Mouse (Mus musculus): ENCODE data around the gene Cgas.

Gene Cgas

DNA sequence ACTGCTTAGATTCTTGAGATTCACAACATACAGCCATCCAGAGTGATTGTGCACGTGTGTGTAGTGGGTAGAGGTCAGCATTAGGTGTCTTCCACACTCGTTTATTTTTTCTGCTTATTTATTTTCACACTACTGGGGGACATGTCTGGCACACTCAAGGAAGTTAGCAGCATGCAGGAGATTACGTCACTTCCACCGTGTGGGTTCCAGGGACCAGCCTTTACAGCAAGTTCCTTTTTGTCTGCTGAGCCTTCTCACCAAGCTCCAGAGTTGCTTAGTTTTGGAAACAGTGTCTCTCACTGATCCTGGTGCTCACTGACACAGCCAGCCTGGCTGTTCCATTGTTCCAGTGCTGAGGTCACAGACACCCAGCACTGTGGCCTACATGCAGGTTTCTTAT, 8.3 kb upstream of the Cgas start:
- DNase-seq, result no peak

DNA sequence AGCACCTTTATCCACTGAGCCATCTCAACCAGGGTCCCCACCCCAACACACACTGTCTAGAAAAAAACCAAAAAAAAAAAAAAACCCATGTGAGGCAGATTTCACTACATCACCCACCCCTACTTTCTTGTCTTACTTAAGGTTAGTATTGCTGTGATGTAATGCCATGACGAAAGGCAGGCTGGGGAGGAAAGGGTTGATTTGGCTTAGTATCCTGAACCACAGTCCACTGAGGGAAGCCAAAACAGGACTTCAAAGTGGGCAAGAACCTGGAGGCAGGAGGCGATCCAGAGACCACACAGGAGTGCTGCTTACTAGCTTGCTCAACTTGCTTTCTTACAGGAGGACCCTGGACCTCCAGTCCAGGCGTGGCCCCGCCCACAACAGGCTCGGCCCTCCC, 7.4 kb upstream of the Cgas start:
- no peak for DNase-seq

DNA sequence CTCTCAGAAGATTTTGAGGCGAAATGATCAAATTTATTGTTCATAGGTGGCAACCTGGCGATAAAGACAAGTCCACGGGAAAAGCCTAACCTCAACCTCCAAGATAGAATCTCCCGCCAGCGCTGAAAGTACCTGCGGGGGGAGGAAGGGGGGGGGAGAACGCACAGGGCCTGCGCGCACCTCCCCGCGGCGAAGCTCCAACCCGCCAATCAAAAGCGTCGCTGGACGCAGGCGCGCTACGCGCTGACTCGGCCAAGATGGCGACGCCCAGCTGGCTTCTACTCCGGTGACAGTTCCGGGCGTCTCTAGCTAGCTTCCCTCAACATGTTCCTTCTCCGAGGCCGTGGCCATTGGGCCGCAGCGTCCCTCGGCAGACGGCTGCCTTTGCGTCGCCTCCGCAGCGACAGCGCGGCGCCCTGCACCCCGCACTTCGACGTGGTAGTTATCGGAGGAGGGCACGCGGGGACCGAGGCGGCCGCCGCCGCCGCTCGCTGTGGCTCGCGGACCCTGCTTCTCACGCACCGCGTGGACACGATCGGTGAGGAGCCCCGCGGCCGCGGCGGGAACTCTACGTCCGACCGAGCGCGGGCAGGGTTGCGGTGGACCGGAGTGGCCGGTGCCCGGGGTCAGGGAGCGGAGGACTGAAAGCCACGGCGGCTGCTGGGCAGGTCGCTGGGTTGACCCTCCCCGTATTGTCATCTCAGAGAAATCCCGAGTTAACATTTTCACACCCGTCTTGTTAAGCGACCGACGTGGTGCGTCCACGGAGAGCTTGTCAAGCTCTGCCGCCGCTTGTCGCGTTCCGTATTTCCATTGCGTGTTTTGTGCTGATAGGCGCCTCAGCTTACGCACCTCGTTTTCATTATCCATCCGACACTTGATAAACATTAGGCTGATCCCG, 5.2 kb upstream of the Cgas start, which contains the start of the genes Mto1 and Gm17324:
Gene Mto1 (plus strand): TSS at position 236 of the 901 bp plus-strand sequence.
Gene Gm17324 (minus strand): TSS at position 814 of the 901 bp plus-strand sequence.
- peak; percentile 83 to 93 for DNase-seq

DNA sequence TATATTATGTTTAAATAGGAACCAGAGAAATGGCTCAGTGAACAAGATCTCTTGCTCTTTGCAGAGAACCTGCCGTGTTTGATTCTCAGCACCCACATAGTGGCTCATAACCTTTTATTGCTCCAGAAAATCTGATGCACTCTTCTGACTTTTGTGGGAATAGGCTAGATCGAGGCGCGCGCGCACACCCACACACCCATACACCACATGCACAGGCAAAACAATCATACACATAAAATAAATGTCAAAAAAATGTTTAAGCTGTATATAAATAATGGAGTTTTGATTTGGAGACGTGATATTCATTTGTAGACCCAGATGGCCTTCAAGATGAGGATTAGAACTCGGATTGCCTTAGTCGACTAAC, 4.6 kb upstream of the Cgas start:
- no peak for DNase-seq

DNA sequence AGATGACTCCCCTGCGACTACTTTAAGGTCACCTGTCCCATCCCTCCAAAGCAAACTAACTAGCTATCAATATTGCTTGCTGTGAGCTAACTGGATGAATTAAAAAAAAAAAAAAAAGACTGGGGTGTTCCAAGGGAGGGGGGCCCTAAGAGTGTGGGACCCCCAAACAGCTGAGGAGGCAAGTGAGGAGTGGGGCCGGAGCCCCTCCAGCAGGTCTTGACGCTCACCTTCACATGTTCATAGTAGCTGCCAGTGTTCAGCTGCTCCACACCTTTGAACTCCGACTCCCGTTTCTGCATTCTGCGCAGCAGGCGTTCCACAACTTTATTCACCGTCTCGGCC, 829 bp downstream of the Cgas start:
- no peak for DNase-seq

DNA sequence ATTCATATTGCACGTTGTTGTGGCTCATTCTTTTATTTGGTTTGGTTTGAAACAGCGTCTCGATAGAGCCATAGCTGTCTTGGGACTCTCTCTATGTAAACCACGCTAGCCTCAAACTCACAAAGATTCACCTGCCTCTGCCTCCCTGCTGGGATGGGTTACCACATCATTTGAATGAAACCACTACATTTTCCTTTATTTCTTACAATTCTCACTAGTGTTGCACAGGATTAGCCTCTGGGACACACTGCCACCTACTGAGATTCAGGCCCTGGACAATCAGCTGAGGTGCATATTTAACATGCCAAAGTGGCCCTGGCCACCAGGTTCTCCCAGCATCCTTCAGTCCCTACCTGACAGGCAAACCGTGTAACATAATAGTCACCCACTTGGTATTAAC, 3.6 kb downstream of the Cgas start:
- DNase-seq, result no peak

DNA sequence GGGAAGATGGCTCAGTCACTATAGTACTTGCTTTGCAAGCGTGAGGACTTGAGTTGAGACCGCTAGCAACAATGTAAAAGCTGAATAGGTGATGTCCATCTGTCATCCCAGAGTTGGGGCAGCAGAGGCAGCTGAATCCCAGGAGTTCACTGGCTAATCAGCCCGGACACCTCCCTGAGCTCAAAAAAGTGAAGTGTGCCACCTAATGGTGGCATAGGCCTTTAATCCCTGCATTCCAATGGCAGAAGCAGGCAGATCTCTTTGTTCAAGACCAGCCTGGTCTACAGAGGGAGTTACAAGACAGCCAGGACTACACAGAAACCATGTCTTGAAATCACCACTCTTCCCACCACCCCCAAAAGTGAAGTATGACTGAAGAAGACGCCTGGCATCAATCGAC, 10.6 kb downstream of the Cgas start:
- DNase-seq, result no peak

DNA sequence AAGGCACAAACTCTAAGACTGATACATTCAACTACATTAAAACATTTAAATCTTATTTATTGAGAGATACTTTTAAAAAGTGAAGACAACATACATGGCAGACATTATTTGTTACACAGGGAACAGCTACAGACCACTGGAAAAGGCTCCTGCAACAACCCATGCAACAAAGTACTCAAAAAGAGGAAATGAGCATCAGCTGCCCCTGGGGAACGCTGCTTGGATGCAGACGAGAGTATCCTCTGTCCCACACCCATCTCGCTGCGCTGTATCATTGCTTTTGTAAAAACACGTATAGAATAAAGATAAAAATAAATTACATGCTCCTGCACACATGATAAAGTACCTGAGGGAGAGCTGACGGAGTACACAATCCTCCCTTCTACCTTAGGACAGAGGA, 12.6 kb downstream of the Cgas start:
- DNase-seq, result no peak

DNA sequence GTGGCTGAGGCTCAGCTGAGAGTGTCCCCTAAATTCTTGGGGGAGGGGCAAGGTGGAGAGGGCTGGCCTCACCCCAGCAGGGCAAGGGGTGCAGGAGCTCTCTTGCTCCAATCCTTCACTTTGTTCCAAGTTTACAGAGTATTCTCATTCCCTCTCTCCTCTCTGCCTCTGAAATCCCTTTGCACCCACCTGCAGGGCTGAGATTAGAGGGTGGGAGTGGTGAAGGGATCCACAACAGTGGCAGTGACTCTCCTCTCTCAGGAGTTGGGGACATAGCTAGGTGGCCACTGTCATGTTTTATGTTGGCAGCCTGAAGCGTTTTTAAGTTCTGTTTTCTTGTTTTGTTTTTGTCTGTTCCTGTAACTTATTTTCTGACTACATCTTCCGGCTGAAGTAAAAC, 13.5 kb downstream of the Cgas start:
- DNase-seq, result no peak

DNA sequence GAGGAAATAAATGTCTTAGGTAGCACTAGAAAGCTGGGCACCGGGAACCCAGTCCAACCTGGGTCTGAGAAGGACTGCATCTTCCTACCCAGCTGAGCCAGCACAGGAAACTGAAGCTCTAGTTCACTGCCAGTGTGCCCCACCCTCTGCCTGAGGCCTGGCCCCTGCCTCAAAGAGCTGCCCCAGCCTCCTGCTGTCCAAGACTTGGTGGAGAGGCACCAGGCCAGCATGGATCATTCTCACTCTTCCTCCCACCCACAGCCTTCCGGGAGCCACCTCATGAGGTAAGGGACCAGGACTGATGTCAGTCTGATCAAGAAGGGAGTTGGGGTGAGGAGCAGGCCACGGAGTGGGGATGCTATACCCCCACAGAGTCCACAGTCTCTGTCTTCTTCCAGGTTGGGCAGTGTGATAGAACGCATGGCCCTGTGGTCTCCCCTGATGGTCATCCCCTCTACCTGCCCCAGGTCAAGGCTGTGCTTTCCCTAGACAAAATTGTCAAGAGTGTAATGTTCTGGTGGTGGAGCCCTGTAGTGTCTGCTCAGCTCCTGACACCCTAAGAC, 14.1 kb downstream of the Cgas start:
- no peak for DNase-seq

DNA sequence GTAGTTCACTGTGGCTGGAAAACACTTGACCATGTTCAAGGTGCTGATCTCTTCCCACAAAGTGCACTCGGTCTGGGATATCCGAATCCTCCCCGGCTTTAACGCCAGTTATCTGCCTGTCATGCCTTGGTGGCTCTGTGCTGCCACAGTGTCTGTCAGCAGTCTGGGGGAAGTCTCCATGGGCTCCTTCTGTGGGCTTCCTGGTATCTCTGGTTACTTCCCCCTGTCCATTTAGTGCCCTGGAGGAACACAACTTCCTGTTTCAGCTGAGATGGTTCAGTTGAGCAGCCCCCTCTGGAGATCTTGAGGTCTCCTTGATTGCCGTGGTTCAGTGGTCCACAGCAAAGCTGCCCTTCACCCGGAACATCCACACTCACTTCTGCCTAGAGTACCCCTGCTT, 14.9 kb downstream of the Cgas start:
- DNase-seq, result no peak

DNA sequence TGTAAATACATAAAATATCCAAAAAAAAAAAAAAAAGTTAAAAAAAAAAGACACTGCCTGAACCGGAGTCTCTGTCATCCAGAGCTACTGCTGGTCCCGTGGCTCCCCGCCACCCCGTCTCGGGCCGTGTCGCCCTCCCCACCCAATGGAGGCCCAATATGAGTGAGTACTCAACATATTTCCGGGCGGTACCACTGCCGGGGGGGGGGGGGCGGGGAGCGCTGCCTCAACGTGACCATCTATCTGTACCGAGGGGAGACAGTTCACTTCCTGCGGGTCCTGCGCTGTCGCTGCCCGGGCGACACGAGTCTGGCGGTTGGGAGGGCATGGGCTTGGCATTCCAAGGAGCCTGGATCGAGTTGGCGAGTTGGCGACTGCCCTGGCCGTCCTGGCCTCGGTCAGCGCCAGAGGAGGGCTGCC, 15.7 kb downstream of the Cgas start:
- no peak for DNase-seq

DNA sequence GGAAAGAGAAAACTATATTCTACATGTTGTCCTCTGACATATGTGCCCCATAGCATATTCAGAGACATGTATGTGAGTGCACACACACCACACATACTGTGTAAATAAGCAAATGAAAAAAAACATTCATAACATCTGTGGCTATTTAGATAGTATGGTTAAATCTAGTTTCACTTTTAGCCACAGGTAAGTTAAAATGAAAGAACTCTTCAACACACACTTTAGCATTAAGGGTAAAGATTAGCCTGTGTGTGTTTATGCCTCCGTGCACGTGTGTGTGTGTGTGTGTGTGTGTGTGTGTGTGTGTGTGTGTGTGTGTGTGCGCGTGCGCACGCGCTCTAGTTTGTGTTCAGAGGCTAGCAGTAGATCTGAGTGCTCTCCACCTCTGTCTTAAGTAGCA, 41.4 kb downstream of the Cgas start:
- no peak for DNase-seq

DNA sequence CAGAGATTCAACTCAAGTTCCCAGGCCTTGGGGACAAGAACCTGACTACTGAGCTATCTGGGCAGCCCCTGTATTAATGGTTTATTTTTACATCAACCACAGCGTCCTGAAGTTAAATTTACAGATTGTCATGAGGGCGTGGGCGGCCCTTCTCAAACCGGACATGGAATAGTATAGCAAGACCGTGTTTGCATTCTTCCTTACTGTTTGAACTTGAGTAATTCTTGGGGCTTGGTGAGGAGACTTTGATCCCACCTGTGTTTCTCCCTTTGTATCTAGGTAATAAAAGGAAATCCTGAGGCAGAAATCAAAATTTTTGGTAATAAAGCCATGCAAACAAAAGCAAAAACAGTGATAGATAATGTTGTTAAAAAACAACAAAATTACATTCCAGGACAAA, 42.5 kb downstream of the Cgas start:
- no peak for DNase-seq

DNA sequence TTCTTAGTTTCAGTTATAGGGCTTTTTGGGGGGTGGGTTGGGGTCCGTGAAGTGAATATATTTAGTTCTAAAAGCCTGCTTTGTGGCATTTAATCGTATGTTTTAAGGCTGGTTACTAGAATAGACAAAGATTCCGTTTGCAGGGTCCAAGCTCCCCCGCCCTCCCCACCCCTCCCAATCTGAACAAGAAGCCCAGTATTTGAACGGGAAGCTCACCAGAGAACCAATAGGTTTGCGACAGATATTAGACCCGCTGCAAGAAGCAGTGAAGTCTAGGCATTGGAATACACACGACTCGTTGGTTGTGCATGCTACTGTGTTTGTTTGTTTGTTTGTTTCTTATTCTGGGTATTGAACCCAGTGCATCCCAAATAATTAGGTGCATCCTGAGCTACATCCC, 46.5 kb downstream of the Cgas start:
- DNase-seq, result no peak

DNA sequence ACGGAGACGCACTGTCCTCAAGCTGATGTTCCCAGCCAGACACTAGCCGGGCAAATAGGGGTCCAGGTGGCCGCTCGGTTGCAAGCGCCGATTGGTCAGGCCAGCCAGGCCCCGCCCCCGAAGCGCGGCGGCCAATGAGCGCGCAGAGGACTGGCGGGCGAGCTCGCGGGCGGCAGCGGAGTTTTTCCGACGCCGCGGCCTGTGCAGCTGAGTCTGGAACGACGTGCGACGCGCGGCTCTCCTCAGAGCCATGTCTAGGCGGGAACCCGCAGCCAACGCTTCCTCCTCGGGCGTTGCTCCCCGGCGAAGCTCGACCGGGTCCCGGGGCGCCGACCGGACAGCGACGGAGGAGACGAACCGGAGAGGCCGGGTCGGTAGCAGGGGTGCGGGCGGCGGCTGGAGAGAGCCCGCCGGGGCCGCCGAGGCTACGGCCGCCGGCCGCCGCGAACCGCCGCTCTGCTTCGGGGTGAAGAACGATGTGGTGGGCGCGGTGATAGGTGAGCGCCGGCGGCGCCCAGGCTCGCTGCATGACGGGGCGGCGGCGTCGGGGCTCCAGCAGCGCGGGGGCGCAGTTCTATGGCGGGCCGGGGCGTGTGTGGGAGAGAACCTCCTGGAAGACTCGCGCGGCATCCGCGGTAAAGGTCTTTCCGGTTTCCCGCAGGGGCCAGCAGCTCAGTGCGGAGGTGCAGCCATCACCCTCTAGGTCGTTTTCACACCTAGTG, 47.2 kb downstream of the Cgas start, which contains the start of gene Ddx43:
Gene Ddx43 (plus strand): TSS at position 148 of the 722 bp plus-strand sequence.
- peak; percentile 1 to 3 for DNase-seq

DNA sequence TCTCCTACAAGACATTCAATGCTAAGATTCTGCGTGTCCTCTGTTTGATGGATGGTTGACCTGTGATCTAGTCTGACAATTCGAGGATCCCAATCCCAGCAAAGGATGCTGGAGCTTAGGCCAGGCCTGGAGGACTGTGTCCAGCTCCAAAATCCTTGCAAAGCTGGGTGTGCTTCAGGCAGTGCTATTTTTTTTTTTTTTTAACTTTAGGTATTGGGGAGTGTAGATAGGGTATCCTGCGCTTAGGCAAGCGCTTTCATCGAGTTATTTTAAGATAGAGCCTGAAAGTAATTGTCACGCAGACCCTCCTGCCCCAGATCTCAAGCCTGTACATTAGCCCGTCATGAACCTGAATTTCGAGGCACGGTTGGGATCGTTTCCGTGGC, 47.8 kb downstream of the Cgas start:
- no peak for DNase-seq

DNA sequence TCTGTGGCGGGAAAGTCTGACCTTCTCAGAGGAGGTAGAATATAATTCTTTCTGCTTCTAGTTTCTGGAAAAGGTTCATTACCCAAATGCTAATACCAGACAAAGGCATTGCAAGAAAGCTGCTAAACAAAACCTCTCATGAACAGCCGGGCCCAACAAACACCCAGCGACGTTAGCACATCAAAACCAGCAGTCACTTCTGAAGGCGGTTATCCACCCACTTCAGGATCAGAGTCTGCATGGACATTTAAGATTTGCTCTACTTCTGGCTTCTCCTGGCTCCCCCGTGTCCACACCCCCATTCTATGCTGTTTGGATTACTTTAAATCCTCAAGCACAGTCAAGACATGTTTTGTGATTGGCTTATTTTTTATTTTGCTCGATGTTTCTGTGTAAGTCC, 48.4 kb downstream of the Cgas start:
- no peak for DNase-seq

DNA sequence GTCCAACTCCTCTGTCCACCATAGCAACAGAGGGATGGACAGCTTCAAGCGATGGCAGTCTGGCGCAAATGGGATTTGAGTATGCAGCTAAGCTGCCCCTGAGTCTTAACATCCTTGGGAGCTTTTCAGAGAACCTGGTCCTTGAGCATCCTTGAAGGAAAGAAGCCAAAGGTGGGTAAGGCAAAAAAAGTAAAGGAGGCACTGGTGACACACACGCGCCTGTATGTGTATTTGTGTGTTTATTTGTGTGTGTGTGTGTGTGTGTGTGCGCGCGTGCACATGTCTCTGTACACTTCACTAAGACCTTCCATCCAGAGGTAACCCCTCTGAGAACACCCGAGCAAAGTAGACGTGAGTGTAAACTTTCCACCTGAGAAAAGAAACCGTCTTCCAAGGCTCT, 49.3 kb downstream of the Cgas start:
- no peak for DNase-seq

DNA sequence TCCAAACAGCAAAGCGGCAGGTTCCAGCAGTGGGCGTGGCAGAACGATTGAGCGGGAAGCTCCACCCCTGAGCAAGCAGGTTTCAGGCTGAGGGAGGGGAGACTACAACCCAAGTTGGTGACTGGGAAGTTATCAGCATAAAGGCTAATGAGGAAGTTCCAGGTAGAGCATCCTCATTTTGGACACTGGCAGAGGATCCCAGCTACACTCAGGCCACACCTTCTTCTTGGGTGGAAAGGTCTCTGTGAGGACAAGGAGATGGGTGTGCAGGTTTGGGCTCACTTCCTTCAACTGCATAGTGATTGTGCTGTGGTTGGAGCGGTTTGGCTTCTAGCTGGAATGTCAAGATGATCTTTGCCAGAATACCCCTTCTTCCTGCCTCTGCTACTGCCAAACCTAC, 53.1 kb downstream of the Cgas start:
- no peak for DNase-seq

DNA sequence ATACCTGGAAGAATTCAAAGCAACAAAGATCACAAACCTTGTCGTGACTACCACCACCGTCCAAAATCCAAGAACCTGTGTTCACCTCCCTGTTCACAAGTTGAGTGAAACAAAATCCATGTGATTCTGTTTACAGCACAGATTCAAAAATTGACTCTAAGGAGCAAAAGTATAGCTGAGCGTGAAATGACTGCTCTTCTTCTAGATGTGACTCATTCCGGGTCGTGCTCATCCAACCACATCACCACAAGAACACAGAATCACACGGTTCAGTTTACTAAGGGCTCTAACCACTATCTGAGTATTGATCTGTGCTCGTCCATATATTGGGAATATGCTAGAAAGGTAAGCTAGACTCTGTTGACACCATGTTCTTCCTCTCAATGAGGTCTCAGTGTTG, 56.1 kb downstream of the Cgas start:
- no peak for DNase-seq

DNA sequence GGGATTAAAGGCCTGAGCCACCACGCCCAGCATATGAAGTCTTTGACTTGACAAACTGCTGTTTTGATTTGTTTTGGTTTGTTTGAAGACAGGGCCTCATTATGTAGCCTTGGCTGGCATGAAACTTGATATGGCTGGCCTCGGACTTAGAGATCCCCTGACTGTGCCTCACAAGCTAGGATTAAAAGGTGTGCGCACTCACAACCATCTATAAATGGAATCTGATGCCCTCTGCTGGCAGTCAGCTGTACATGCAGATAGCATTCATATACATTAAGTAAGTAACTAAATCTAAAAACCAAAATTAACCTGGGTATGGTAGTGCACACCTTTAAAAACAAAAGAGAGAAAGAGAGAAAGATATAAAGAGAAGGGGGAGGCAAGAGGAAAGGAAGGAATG, 57.1 kb downstream of the Cgas start:
- DNase-seq, result no peak
